Mouse (Mus musculus) brain, embryonic 14.5 days (tissue): Measurements from ENCODE around the gene Trak1. TPM values are rescaled to one million over a fixed set of nuclear protein-coding genes. Genes with fewer than 3 reads are reported as not detected.

Source experiments
- DNase-seq: peaks from one replicate; pipeline ENCODE4 v3.0.0-alpha.2; 2011; ENCODE audit warnings: low read depth
- CTCF ChIP-seq: fragments of 200-500 bp; IDR thresholded peaks from 2 replicates; pipeline ENCODE4 v1.5.1; 2012; ENCODE audit warnings: inconsistent platforms, mild to moderate bottlenecking, moderate library complexity, borderline replicate concordance; ENCODE audit not compliant: insufficient read depth, insufficient read length; ENCODE audit errors: extremely low read depth
- POLR2A ChIP-seq: fragments of 200-500 bp; IDR thresholded peaks from 2 replicates; pipeline ENCODE4 v1.6.1; 2012; ENCODE audit warnings: mild to moderate bottlenecking, inconsistent platforms, borderline replicate concordance; ENCODE audit not compliant: poor library complexity, insufficient read depth, insufficient read length, severe bottlenecking; ENCODE audit errors: extremely low read depth
- polyA plus RNA-seq: library from polyadenylated mRNA; depleted of rRNA; stranded (reverse); fragments of >200 nt; gene quantifications from 2 replicates; pipeline ENCODE4 v1.2.3, GENCODE M21; 2012

Trak1 gene
- polyA plus RNA-seq, 1 experiment, result 77.7 TPM

DNA sequence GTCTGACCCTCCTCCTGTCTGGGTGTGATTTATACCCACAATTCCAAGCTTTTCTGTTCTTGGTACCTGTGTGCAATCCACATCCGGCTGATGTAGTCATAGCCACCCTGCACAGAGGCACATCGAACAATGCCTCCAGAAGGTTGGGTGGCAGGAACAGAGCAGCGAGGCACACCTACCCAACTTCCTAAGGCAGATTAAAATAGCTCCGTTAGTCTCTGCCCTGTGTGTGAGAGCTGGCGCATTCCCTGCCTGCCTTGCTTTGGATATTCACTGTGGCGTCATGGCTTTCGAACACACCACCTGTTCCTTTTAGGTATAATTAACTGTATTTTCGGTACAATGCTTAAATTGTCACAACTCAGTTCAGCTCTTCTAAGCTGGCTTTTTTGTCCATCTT, 103.3 kb downstream of the Trak1 start:
- DNase-seq, result no peak
- no peak for TF ChIP-seq POLR2A
- no peak for TF ChIP-seq CTCF

- DNase-seq, result peak; percentile 98
- TF ChIP-seq POLR2A (peak; percentile 43; the same call in 1 of the 2 replicates), CTCF (no peak)
Measured at GRCm38 (mm10) chr9:121403157-121403671, 105.9 kb downstream of the Trak1 start.

DNA sequence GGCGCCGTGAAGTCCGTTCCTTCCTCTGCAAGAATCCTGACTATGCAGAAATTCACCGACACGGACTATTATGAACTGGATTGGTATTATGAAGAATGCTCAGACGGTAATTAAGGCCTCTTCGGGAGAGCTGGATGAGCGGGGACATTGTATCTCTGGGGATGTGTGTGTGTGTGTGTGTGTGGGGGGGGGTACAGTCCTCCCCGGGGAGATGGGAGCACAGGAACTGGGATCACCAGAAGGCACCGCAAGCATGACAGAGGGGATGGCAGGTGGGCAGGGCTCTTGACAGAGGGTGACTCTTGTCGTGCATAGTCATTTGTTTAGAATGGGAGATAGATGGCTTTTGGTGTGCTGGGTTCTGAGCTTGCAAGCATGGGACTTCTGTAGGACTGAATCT, 106.4 kb downstream of the Trak1 start:
- DNase-seq, result no peak
- no peak for TF ChIP-seq CTCF

GRCm38 (mm10) chr9:121405088-121405681, 107.9 kb downstream of the Trak1 start:
- TF ChIP-seq POLR2A, result no peak
- no peak for TF ChIP-seq CTCF
- DNase-seq, result no peak

GRCm38 (mm10) chr9:121405792-121406191, 108.5 kb downstream of the Trak1 start:
- TF ChIP-seq CTCF (no peak), POLR2A (no peak)
- DNase-seq, result no peak

DNA sequence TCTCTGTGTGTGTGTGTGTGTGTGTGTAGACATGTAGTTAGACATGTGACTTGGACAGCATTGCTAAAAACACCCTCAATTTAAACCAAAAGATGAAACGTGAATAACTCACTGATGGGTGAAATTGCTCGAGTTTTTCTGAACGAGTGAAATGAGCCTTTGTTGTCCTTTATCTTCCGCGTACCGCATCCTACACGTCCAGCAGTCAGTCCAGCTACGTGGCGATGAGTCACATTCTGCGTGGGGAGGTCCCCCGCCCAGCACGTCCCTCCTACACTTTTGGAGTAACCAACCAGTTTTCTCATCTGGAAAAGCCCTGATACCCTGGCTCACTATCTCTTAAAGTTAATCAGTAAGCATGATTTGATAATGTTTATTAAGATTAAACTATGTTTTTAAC, 116.9 kb downstream of the Trak1 start:
- no peak for DNase-seq
- TF ChIP-seq CTCF (no peak), POLR2A (no peak)

DNA sequence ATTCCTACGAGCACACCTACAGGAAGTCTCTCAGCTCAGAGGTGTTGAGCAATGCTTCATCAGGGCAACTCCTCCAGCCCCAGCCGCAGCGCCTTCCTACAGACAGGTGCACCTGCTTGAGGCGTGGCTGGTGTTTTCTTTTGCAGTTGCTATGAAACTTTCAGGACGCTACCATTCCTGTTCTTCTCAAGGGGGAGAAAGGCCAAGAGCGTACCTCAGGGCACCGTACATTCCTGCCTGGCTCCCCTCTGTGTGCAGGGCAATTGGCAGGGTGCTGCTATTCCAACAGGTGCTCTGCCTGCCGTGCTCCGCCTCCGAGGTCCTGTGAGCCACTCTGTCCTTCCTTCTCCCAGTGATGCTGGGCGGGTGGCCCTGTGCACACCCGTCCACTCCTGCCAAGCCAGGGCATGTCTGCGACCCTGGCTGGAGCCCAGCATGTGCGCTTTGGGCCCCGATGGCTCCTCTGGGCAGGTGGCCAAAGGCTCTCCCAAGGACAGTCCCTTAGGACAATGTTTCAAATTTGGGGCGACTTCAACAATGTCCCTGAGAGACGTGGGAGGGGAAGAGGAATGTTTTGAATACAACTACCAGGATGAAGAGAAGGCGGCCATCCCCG, 118.4 kb downstream of the Trak1 start:
- DNase-seq, result no peak
- TF ChIP-seq CTCF, result no peak
- TF ChIP-seq POLR2A, result no peak

- TF ChIP-seq POLR2A, result no peak
- no peak for DNase-seq
Measured at GRCm38 (mm10) chr9:121416460-121416859, 119.2 kb downstream of the Trak1 start.

GRCm38 (mm10) chr9:121416872-121417637, 119.8 kb downstream of the Trak1 start:
- DNase-seq, result no peak
- TF ChIP-seq POLR2A (no peak), CTCF (no peak)

DNA sequence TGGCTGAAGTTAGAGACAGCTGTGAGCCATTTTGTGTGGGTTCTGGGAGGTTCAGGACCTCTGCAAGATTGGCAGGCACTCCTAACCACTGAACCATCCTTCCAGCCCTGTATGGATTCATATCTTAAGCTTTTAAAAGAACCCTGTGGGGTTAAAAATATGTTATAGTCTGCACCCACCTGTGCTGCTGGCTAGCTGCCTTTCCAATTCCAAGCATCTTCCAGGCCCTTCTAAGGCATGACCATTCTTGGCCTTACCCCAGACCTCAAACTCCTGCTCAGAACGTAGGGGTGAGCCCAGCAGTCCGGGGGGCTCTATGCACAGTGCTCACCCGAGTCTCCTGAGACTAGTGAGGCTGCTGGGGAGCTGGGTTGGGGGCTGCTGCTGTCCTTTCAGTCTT, 121.7 kb downstream of the Trak1 start:
- TF ChIP-seq POLR2A (no peak), CTCF (no peak)
- DNase-seq, result no peak

DNA sequence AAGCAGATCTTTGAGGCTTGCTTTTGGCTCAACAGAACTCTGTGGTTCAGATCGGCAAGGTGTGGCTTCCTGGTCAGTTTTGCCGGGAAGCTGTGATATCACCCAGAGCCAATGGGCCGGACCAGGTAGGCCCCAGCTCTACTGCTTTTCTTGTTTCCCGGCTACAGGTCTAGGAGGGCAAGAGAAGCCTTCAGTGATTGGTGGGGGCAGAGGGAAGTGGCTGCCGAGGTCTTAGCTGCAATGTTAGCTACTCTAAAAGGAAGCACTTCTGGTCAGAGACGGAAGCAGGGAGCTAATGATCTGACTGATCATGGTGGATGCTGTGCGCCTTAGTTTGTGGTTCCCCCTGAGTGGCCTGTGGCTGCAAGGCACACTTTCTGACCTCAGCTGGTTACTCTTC, 122.3 kb downstream of the Trak1 start:
- TF ChIP-seq POLR2A, result no peak
- TF ChIP-seq CTCF, result no peak
- no peak for DNase-seq

DNA sequence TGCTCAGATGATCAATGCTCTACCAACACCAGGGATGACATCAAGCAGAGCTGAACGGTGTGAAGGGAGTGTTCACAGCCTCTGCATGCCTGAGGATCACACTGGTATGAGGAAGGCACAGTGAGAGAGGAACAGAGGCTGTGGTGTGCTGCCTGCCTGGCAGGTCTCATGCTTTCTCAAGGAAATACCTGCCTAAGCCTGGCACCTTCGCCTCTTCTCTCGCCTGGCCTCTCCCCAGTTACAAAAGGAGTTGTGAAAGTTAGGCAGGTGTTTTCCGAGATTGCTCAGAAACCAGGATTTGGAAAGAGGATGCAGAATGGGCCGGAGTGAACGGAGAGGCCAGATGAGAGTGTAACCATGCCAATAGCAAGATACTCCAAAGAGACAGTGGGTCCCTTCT, 123.5 kb downstream of the Trak1 start:
- DNase-seq, result no peak
- TF ChIP-seq CTCF (no peak), POLR2A (no peak)
